ENCODE assay signal across 9 mouse cellular contexts in genomic region chr5:99340311-99340989, GRCm38 (mm10).
A peak's percentile ranks its signal among the peaks of the same experiment; 100 is the strongest.
DNase-seq lines count a peak whose midpoint lies in the region; ATAC-seq lines count a peak whose summit lies in the region.
"Had no signal": no experiment of that assay in that cellular context is flagged by ENCODE, and none has a peak within 500 bp of the region (broad histone marks: within the 10 kb centered on the region; RNA-seq: fewer than 3 reads in every experiment).

No protein-coding gene starts in this region.

- peak overlapping the region; percentile 33; the same call in 1 of the 2 replicates for H3K27ac ChIP-seq in brown adipose tissue, adult 24 weeks (replicated peaks; ENCODE audit: low read depth, low read length)
- H3K27ac ChIP-seq in heart, embryonic 11.5 days (ENCODE audit: low read depth, low read length): peak overlapping the region; percentile 70
- no peak overlapping the region; the same call in 1 of the 2 replicates for H3K27ac ChIP-seq in liver, embryonic 13.5 days

- 0 out of 2 replicates have a peak, but pooled peaks cover 4% of the 10 kb centered on the region for H3K4me1 ChIP-seq in brown adipose tissue, adult 24 weeks (ENCODE audit: control insufficient read depth, insufficient read depth, insufficient read length, low read length)
- peaks cover 6% of the 10 kb centered on the region for H3K4me1 ChIP-seq in heart, embryonic 11.5 days (ENCODE audit: control insufficient read depth, insufficient read depth, low read length)
- peaks cover 14% of the 10 kb centered on the region; the same call in 1 of the 2 replicates for H3K4me1 ChIP-seq in liver, embryonic 13.5 days (replicated peaks)

- H3K27me3 ChIP-seq in heart, embryonic 11.5 days (ENCODE audit: control insufficient read depth, insufficient read depth, low read length): no peaks in the 10 kb centered on the region
- H3K27me3 ChIP-seq in liver, embryonic 13.5 days: no peaks in the 10 kb centered on the region

- peak; percentile 2; the same call in 1 of the 2 replicates for ATAC-seq in heart, embryonic 11.5 days (replicated peaks; ENCODE audit: insufficient number of reproducible peaks, low FRiP score, low TSS enrichment)
- ATAC-seq in liver, embryonic 13.5 days (ENCODE audit: low read depth): no peak
- no peak for ATAC-seq in erythroblast, adult 5-6 weeks (replicated peaks; ENCODE audit: low FRiP score, poor library complexity, severe bottlenecking)

- H3K4me2 ChIP-seq in heart, embryonic 11.5 days: peak overlapping the region; percentile 65
- H3K4me2 ChIP-seq in liver, embryonic 13.5 days: peak overlapping the region; percentile 41

- peak overlapping the region; percentile 36; the same call in 1 of the 2 replicates for H3K4me3 ChIP-seq in brown adipose tissue, adult 24 weeks (ENCODE audit: insufficient read depth, low read depth, low read length)
- H3K4me3 ChIP-seq in heart, embryonic 11.5 days (ENCODE audit: low read depth, low read length): no peak overlapping the region; the same call in 1 of the 2 replicates
- H3K4me3 ChIP-seq in liver, embryonic 13.5 days (replicated peaks): no peak overlapping the region

- DNase-seq in left cerebral cortex, adult 18-20 months (ENCODE audit: low spot score in 2 of 2): peak; percentile 21 to 44
- DNase-seq in left cerebral cortex, adult 9 months (ENCODE audit: low spot score in 2 of 2): no peak
- DNase-seq in liver, embryonic 13.5 days: no peak
- DNase-seq in spleen, postnatal 10 days (ENCODE audit: low spot score in 2 of 2): no peak
- no peak for DNase-seq in thymus, postnatal 4 days
- DNase-seq: midbrain, embryonic 14.5 days had no signal

- 45% methylated on average over 8 of the region's 8 CpGs for WGBS in heart, embryonic 11.5 days (ENCODE audit: insufficient replicate concordance)
- WGBS in liver, embryonic 13.5 days (ENCODE audit: insufficient replicate concordance): 62% methylated on average over 8 of the region's 8 CpGs

- H3K9ac ChIP-seq in heart, embryonic 11.5 days (ENCODE audit: low read depth, low read length): peak overlapping the region; percentile 61; the same call in 1 of the 2 replicates
- no peak overlapping the region for H3K9ac ChIP-seq in liver, embryonic 13.5 days

- no peaks in the 10 kb centered on the region for H3K9me3 ChIP-seq in heart, embryonic 11.5 days (replicated peaks; ENCODE audit: control insufficient read depth, low read length)
- H3K9me3 ChIP-seq in liver, embryonic 13.5 days (replicated peaks): no peaks in the 10 kb centered on the region

- no peaks in the 10 kb centered on the region for H3K36me3 ChIP-seq in heart, embryonic 11.5 days (ENCODE audit: control insufficient read depth, insufficient read depth, low read length)
- H3K36me3 ChIP-seq in liver, embryonic 13.5 days: no peaks in the 10 kb centered on the region

Comparison
In these comparisons a context has a peak if more than half of its experiments do, and no peak if none do; other contexts are left out.
1. DNase-seq: peak in left cerebral cortex, adult 18-20 months (2 of 2); none in left cerebral cortex, adult 9 months (0 of 2), liver, embryonic 13.5 days (single experiment), spleen, postnatal 10 days (0 of 2) and thymus, postnatal 4 days (single experiment).